Mouse (Mus musculus) ES-Bruce4 (cell line): ENCODE results near the gene Prrg2. TPM values are rescaled to one million over a fixed set of nuclear protein-coding genes. Genes with fewer than 3 reads are reported as not detected.
"Not testable (repeated sequence)": the region's sequence is repeated elsewhere in the genome, so short reads cannot be mapped to it uniquely, and the experiment has no call there.

ENCODE experiments used
- H3K27ac ChIP-seq: 2 replicates; pipeline ENCODE4 v1.5.1; 2012; ENCODE audit warnings: low read length, inconsistent platforms; ENCODE audit not compliant: insufficient read depth
- H3K27me3 ChIP-seq: 2 replicates; pipeline ENCODE4 v1.6.1; 2012; ENCODE audit warnings: mild to moderate bottlenecking, low read length, inconsistent platforms; ENCODE audit not compliant: control insufficient read depth, poor library complexity, insufficient read depth, severe bottlenecking
- H3K36me3 ChIP-seq: 2 replicates; pipeline ENCODE4 v1.6.1; 2012; ENCODE audit warnings: inconsistent platforms, mild to moderate bottlenecking, low read length, moderate library complexity; ENCODE audit not compliant: control insufficient read depth, poor library complexity, insufficient read depth, severe bottlenecking
- H3K4me1 ChIP-seq: one replicate; pipeline ENCODE4 v1.8.1; 2011; ENCODE audit warnings: low read length; ENCODE audit not compliant: control insufficient read depth, insufficient read depth
- H3K4me3 ChIP-seq: 2 replicates; pipeline ENCODE4 v1.5.1; 2011; ENCODE audit warnings: low read depth, mild to moderate bottlenecking, low read length
- H3K9ac ChIP-seq: 2 replicates; pipeline ENCODE4 v1.6.1; 2012; ENCODE audit warnings: low read depth, mild to moderate bottlenecking, inconsistent platforms; ENCODE audit not compliant: poor library complexity, severe bottlenecking
- H3K9me3 ChIP-seq: replicated peaks from 2 replicates; pipeline ENCODE4 v1.6.1; 2012; ENCODE audit warnings: mild to moderate bottlenecking, low read length, inconsistent platforms; ENCODE audit not compliant: control insufficient read depth, poor library complexity, insufficient read depth, severe bottlenecking
- CTCF ChIP-seq: IDR thresholded peaks from one replicate; pipeline ENCODE4 v1.8.1; 2011; ENCODE audit warnings: low read depth, low read length
- EP300 ChIP-seq: IDR thresholded peaks from 2 replicates; pipeline ENCODE4 v1.6.1; 2011; ENCODE audit warnings: low read depth, low read length; ENCODE audit not compliant: insufficient read depth
- POLR2A ChIP-seq: IDR thresholded peaks from one replicate; pipeline ENCODE4 v1.8.1; 2011; ENCODE audit warnings: low read length; ENCODE audit not compliant: insufficient read depth
- polyA plus RNA-seq: library from polyadenylated mRNA; stranded (reverse); fragments of >200 nt; gene quantifications from 2 replicates; pipeline ENCODE4 v1.2.4, GENCODE M21; 2011; ENCODE audit warnings: low read depth; ENCODE audit not compliant: missing spikeins, insufficient read depth, insufficient read length

Prrg2 gene
- polyA plus RNA-seq, 1 experiment, result 12.0 TPM

GRCm38 (mm10) chr7:45024281-45025248 is 37.9 kb downstream of the Prrg2 start:
- Histone ChIP-seq H3K4me3 (no peak overlapping the region), H3K9ac (no peak overlapping the region), H3K9me3 (no peaks in the 10 kb centered on the region), H3K27me3 (no peaks in the 10 kb centered on the region), H3K4me1 (no peaks in the 10 kb centered on the region), H3K27ac (no peak overlapping the region), H3K36me3 (peaks cover 10% of the 10 kb centered on the region)
- TF ChIP-seq CTCF (no peak), POLR2A (no peak), EP300 (no peak)

- not testable (repeated sequence) for H3K9ac ChIP-seq, H3K4me3 ChIP-seq, H3K27me3 ChIP-seq, H3K36me3 ChIP-seq, H3K4me1 ChIP-seq, H3K27ac ChIP-seq, H3K9me3 ChIP-seq
- peak; percentile 12 for TF ChIP-seq CTCF
Measured at GRCm38 (mm10) chr7:45023711-45024110, 38.8 kb downstream of the Prrg2 start.

GRCm38 (mm10) chr7:45020225-45020624 is 42.3 kb downstream of the Prrg2 start:
- H3K9ac ChIP-seq, result no peak overlapping the region
- H3K27me3 ChIP-seq, result no peaks in the 10 kb centered on the region
- no peaks in the 10 kb centered on the region for H3K9me3 ChIP-seq
- TF ChIP-seq EP300 (no peak), POLR2A (no peak), CTCF (no peak)
- no peak overlapping the region for H3K4me3 ChIP-seq
- H3K4me1 ChIP-seq, result no peaks in the 10 kb centered on the region
- H3K27ac ChIP-seq, result no peak overlapping the region
- H3K36me3 ChIP-seq, result no peaks in the 10 kb centered on the region

GRCm38 (mm10) chr7:45019031-45019571 is 43.4 kb downstream of the Prrg2 start:
- no peaks in the 10 kb centered on the region for H3K36me3 ChIP-seq
- no peaks in the 10 kb centered on the region for H3K27me3 ChIP-seq
- no peaks in the 10 kb centered on the region for H3K9me3 ChIP-seq
- 0 out of 2 replicates have a peak overlapping the region, but pooled peaks have one; percentile 23 for H3K4me3 ChIP-seq
- no peak overlapping the region for H3K27ac ChIP-seq
- H3K9ac ChIP-seq, result no peak overlapping the region
- no peaks in the 10 kb centered on the region for H3K4me1 ChIP-seq
- TF ChIP-seq POLR2A (no peak), CTCF (no peak), EP300 (no peak)

GRCm38 (mm10) chr7:45017242-45018061 is 45.0 kb downstream of the Prrg2 start, which contains the start of gene Rras:
Gene Rras, plus strand, starts transcription at chr7:45017961.
- Histone ChIP-seq H3K9me3 (no peaks in the 10 kb centered on the region), H3K36me3 (peaks cover 5% of the 10 kb centered on the region; the same call in 1 of the 2 replicates), H3K27me3 (no peaks in the 10 kb centered on the region), H3K4me3 (peak within 1 kb of the TSS; percentile 84), H3K4me1 (no peaks in the 10 kb centered on the region), H3K9ac (peak within 1 kb of the TSS; percentile 96), H3K27ac (peak within 1 kb of the TSS; percentile 28; the same call in 1 of the 2 replicates)
- TF ChIP-seq CTCF (no peak), EP300 (no peak), POLR2A (no peak)

- no peaks in the 10 kb centered on the region for H3K9me3 ChIP-seq
- H3K27me3 ChIP-seq, result no peaks in the 10 kb centered on the region
- peak overlapping the region; percentile 96 for H3K9ac ChIP-seq
- no peaks in the 10 kb centered on the region for H3K4me1 ChIP-seq
- H3K27ac ChIP-seq, result peak overlapping the region; percentile 9; the same call in 1 of the 2 replicates
- peaks cover 9% of the 10 kb centered on the region; the same call in 1 of the 2 replicates for H3K36me3 ChIP-seq
- TF ChIP-seq CTCF (no peak), POLR2A (no peak), EP300 (no peak)
- peak overlapping the region; percentile 84 for H3K4me3 ChIP-seq
Measured at GRCm38 (mm10) chr7:45016761-45017160, 45.7 kb downstream of the Prrg2 start.
